Mouse (Mus musculus): ENCODE measurements around the gene Gpd2. TPM values are rescaled to one million over a fixed set of nuclear protein-coding genes. Genes with fewer than 3 reads are reported as not detected.

The Gpd2 gene
- polyA plus RNA-seq, 1 experiment from 2014 or later: 23.0 TPM

- 92% methylated on average over 3 of the region's 3 CpGs for WGBS
- H3K36me3 ChIP-seq (replicated peaks; ENCODE audit: control insufficient read depth, insufficient read depth): no peaks in the 10 kb centered on the region
These were observed 10.0 kb upstream of the Gpd2 start for GRCm38 (mm10) chr2:57227425-57227824.

GRCm38 (mm10) chr2:57229647-57230240, 7.7 kb upstream of the Gpd2 start:
- no peak overlapping the region for H3K4me3 ChIP-seq (replicated peaks; ENCODE audit: low read length)
- WGBS: 57% methylated on average over 4 of the region's 4 CpGs
- DNase-seq (ENCODE audit: low spot score) (no peak), ATAC-seq (ENCODE audit: low FRiP score) (no peak)
- H3K36me3 ChIP-seq (replicated peaks; ENCODE audit: control insufficient read depth, insufficient read depth): no peaks in the 10 kb centered on the region
- H3K27ac ChIP-seq: no peak overlapping the region
- no peak overlapping the region for H3K9ac ChIP-seq
- H3K27me3 ChIP-seq (ENCODE audit: control insufficient read depth, insufficient read depth, low read length): no peaks in the 10 kb centered on the region
- H3K4me2 ChIP-seq (replicated peaks): no peak overlapping the region
- H3K4me1 ChIP-seq (replicated peaks; ENCODE audit: control insufficient read depth, insufficient read depth, low read length): no peaks in the 10 kb centered on the region
- H3K9me3 ChIP-seq (ENCODE audit: control insufficient read depth, low read length): no peaks in the 10 kb centered on the region

More at GRCm38 (mm10) chr2:57227425-57227824, 10.0 kb upstream of the Gpd2 start:
- Histone ChIP-seq H3K9me3 (ENCODE audit: control insufficient read depth, low read length) (no peaks in the 10 kb centered on the region), H3K4me2 (replicated peaks) (no peak overlapping the region), H3K27ac (no peak overlapping the region), H3K4me3 (replicated peaks; ENCODE audit: low read length) (no peak overlapping the region), H3K9ac (no peak overlapping the region), H3K27me3 (ENCODE audit: control insufficient read depth, insufficient read depth, low read length) (peaks cover 6% of the 10 kb centered on the region; the same call in 1 of the 2 replicates), H3K4me1 (replicated peaks; ENCODE audit: control insufficient read depth, insufficient read depth, low read length) (no peaks in the 10 kb centered on the region)
- ATAC-seq (ENCODE audit: low FRiP score) (no peak), DNase-seq (ENCODE audit: low spot score) (no peak)

- DNase-seq (ENCODE audit: low spot score): no peak
- no peaks in the 10 kb centered on the region for H3K36me3 ChIP-seq (replicated peaks; ENCODE audit: control insufficient read depth, insufficient read depth)
- ATAC-seq (ENCODE audit: low FRiP score): no peak
- H3K4me3 ChIP-seq (replicated peaks; ENCODE audit: low read length): no peak overlapping the region
- no peak overlapping the region for H3K4me2 ChIP-seq (replicated peaks)
- H3K9me3 ChIP-seq (ENCODE audit: control insufficient read depth, low read length): no peaks in the 10 kb centered on the region
- H3K27ac ChIP-seq: no peak overlapping the region
- H3K9ac ChIP-seq: no peak overlapping the region
- WGBS: 90% methylated on average over 5 of the region's 5 CpGs
- no peaks in the 10 kb centered on the region for H3K4me1 ChIP-seq (replicated peaks; ENCODE audit: control insufficient read depth, insufficient read depth, low read length)
- H3K27me3 ChIP-seq (ENCODE audit: control insufficient read depth, insufficient read depth, low read length): peaks cover 3% of the 10 kb centered on the region; the same call in 1 of the 2 replicates
These were observed 6.0 kb upstream of the Gpd2 start for GRCm38 (mm10) chr2:57231432-57231831.

GRCm38 (mm10) chr2:57232328-57232727, 5.1 kb upstream of the Gpd2 start:
- H3K4me1 ChIP-seq (replicated peaks; ENCODE audit: control insufficient read depth, insufficient read depth, low read length): peaks cover 4% of the 10 kb centered on the region; the same call in 1 of the 2 replicates
- no peak overlapping the region for H3K4me2 ChIP-seq (replicated peaks)
- 93% methylated on average over 8 of the region's 8 CpGs for WGBS
- no peaks in the 10 kb centered on the region for H3K9me3 ChIP-seq (ENCODE audit: control insufficient read depth, low read length)
- no peak overlapping the region for H3K9ac ChIP-seq
- DNase-seq (ENCODE audit: low spot score) (no peak), ATAC-seq (ENCODE audit: low FRiP score) (no peak)
- peaks cover 11% of the 10 kb centered on the region for H3K27me3 ChIP-seq (ENCODE audit: control insufficient read depth, insufficient read depth, low read length)
- H3K4me3 ChIP-seq (replicated peaks; ENCODE audit: low read length): no peak overlapping the region
- no peaks in the 10 kb centered on the region for H3K36me3 ChIP-seq (replicated peaks; ENCODE audit: control insufficient read depth, insufficient read depth)
- no peak overlapping the region for H3K27ac ChIP-seq

GRCm38 (mm10) chr2:57236246-57236645, 1.2 kb upstream of the Gpd2 start:
- no peak overlapping the region for H3K4me2 ChIP-seq (replicated peaks)
- no peak overlapping the region for H3K9ac ChIP-seq
- no peaks in the 10 kb centered on the region for H3K9me3 ChIP-seq (ENCODE audit: control insufficient read depth, low read length)
- H3K4me3 ChIP-seq (replicated peaks; ENCODE audit: low read length): no peak overlapping the region
- H3K27me3 ChIP-seq (ENCODE audit: control insufficient read depth, insufficient read depth, low read length): peaks cover 16% of the 10 kb centered on the region
- no peak overlapping the region for H3K27ac ChIP-seq
- WGBS: 96% methylated on average over 2 of the region's 2 CpGs
- H3K4me1 ChIP-seq (replicated peaks; ENCODE audit: control insufficient read depth, insufficient read depth, low read length): peaks cover 7% of the 10 kb centered on the region; the same call in 1 of the 2 replicates
- H3K36me3 ChIP-seq (replicated peaks; ENCODE audit: control insufficient read depth, insufficient read depth): no peaks in the 10 kb centered on the region
- ATAC-seq (ENCODE audit: low FRiP score): no peak
- DNase-seq (ENCODE audit: low spot score): no peak

GRCm38 (mm10) chr2:57237026-57237425, 409 bp upstream of the Gpd2 start:
- ATAC-seq (ENCODE audit: low FRiP score): no peak
- 41% methylated on average over 6 of the region's 6 CpGs for WGBS
- no peak for DNase-seq (ENCODE audit: low spot score)
- H3K9me3 ChIP-seq (ENCODE audit: control insufficient read depth, low read length): no peaks in the 10 kb centered on the region
- H3K4me1 ChIP-seq (replicated peaks; ENCODE audit: control insufficient read depth, insufficient read depth, low read length): peaks cover 7% of the 10 kb centered on the region; the same call in 1 of the 2 replicates
- peak overlapping the region; percentile 85; the same call in 1 of the 2 replicates for H3K9ac ChIP-seq
- H3K27me3 ChIP-seq (ENCODE audit: control insufficient read depth, insufficient read depth, low read length): peaks cover 16% of the 10 kb centered on the region
- no peaks in the 10 kb centered on the region for H3K36me3 ChIP-seq (replicated peaks; ENCODE audit: control insufficient read depth, insufficient read depth)
- peak overlapping the region; percentile 97 for H3K4me2 ChIP-seq (replicated peaks)
- peak overlapping the region; percentile 80 for H3K4me3 ChIP-seq (replicated peaks; ENCODE audit: low read length)
- no peak overlapping the region for H3K27ac ChIP-seq

- Histone ChIP-seq H3K9me3 (ENCODE audit: control insufficient read depth, low read length) (no peaks in the 10 kb centered on the region), H3K36me3 (replicated peaks; ENCODE audit: control insufficient read depth, insufficient read depth) (no peaks in the 10 kb centered on the region), H3K27ac (peak overlapping the region; percentile 52; the same call in 1 of the 2 replicates), H3K9ac (peak overlapping the region; percentile 85), H3K27me3 (ENCODE audit: control insufficient read depth, insufficient read depth, low read length) (peaks cover 16% of the 10 kb centered on the region), H3K4me3 (replicated peaks; ENCODE audit: low read length) (peak overlapping the region; percentile 80), H3K4me2 (replicated peaks) (peak overlapping the region; percentile 97), H3K4me1 (replicated peaks; ENCODE audit: control insufficient read depth, insufficient read depth, low read length) (peaks cover 7% of the 10 kb centered on the region; the same call in 1 of the 2 replicates)
- under 1% methylated on average over 63 of the region's 69 CpGs for WGBS
- ATAC-seq (ENCODE audit: low FRiP score) (peak; percentile 80), DNase-seq (ENCODE audit: low spot score) (peak; percentile 47)
These were observed 632 bp downstream of the Gpd2 start for GRCm38 (mm10) chr2:57237920-57238613.

- no peak for DNase-seq (ENCODE audit: low spot score)
- peak overlapping the region; percentile 97 for H3K4me2 ChIP-seq (replicated peaks)
- H3K27ac ChIP-seq: no peak overlapping the region
- H3K4me3 ChIP-seq (replicated peaks; ENCODE audit: low read length): peak overlapping the region; percentile 80
- ATAC-seq (ENCODE audit: low FRiP score): 0 out of 2 replicates have a peak, but pooled peaks have one; percentile 16
- H3K9ac ChIP-seq: peak overlapping the region; percentile 85
- peaks cover 16% of the 10 kb centered on the region for H3K27me3 ChIP-seq (ENCODE audit: control insufficient read depth, insufficient read depth, low read length)
- H3K36me3 ChIP-seq (replicated peaks; ENCODE audit: control insufficient read depth, insufficient read depth): no peaks in the 10 kb centered on the region
- no peaks in the 10 kb centered on the region for H3K9me3 ChIP-seq (ENCODE audit: control insufficient read depth, low read length)
- WGBS: 3% methylated on average over 17 of the region's 17 CpGs
- peaks cover 7% of the 10 kb centered on the region; the same call in 1 of the 2 replicates for H3K4me1 ChIP-seq (replicated peaks; ENCODE audit: control insufficient read depth, insufficient read depth, low read length)
These were observed 1.3 kb downstream of the Gpd2 start for GRCm38 (mm10) chr2:57238614-57239165.

- no peak overlapping the region for H3K27ac ChIP-seq
- H3K27me3 ChIP-seq (ENCODE audit: control insufficient read depth, insufficient read depth, low read length): peaks cover 16% of the 10 kb centered on the region
- ATAC-seq (ENCODE audit: low FRiP score) (no peak), DNase-seq (ENCODE audit: low spot score) (no peak)
- no peak overlapping the region for H3K4me3 ChIP-seq (replicated peaks; ENCODE audit: low read length)
- WGBS: 11% methylated on average over 2 of the region's 2 CpGs
- H3K4me1 ChIP-seq (replicated peaks; ENCODE audit: control insufficient read depth, insufficient read depth, low read length): peaks cover 7% of the 10 kb centered on the region; the same call in 1 of the 2 replicates
- H3K9me3 ChIP-seq (ENCODE audit: control insufficient read depth, low read length): no peaks in the 10 kb centered on the region
- no peaks in the 10 kb centered on the region for H3K36me3 ChIP-seq (replicated peaks; ENCODE audit: control insufficient read depth, insufficient read depth)
- no peak overlapping the region for H3K4me2 ChIP-seq (replicated peaks)
- H3K9ac ChIP-seq: no peak overlapping the region
These were observed 1.9 kb downstream of the Gpd2 start for GRCm38 (mm10) chr2:57239356-57239755.

All from hindbrain, embryonic 14.5 days (tissue).